Mouse (Mus musculus) cerebellum, adult 11 months (tissue): ENCODE results near the gene Ncln.
A peak's percentile ranks its signal among the peaks of the same experiment; 100 is the strongest.
"Not testable (repeated sequence)": the region's sequence is repeated elsewhere in the genome, so short reads cannot be mapped to it uniquely, and the experiment has no call there.

Source experiments
- DNase-seq: peaks from one replicate; pipeline ENCODE4 v3.0.0; 2022

Ncln gene

GRCm38 (mm10) chr10:81460471-81460870, 35.7 kb downstream of the Ncln start:
- no peak for DNase-seq

DNA sequence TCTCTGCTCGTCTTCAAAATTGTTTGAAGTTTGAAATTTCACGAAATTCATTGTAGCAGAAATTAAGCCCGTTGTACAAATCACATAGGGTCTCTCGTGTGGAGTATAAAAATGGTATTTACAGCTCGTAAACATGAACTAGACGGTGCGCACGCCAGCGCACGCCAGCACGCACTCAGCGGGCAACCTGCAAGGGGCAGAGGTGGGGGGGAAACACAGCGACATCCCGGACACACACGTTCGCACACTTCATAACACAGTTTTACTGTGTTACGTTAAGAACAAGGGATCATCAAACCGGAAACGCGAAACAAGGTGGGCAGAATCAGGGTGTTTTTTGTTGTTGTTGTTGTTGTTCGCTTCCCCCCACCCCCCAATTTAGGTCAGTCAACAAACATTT, 36.8 kb downstream of the Ncln start:
- DNase-seq = no peak

DNA sequence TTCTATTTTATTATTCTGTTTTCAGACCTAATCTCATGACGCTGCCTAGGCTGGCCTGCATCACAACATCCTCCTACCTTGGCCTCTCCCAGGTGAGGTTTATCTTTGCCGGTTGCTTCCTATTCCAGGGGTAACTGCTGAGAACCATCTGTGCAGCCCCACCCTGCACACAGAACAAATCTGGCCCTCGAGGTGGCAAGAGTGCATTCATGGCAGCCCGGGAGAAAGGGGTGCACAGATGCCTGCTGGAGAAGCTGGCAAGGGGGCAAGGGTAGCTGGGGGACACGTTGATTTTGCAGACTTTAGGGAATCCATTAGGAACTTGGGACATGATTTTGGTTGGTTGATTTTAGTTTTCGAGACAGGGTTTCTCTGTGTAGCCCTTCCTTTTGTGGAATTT, 37.9 kb downstream of the Ncln start:
- DNase-seq = no peak

DNA sequence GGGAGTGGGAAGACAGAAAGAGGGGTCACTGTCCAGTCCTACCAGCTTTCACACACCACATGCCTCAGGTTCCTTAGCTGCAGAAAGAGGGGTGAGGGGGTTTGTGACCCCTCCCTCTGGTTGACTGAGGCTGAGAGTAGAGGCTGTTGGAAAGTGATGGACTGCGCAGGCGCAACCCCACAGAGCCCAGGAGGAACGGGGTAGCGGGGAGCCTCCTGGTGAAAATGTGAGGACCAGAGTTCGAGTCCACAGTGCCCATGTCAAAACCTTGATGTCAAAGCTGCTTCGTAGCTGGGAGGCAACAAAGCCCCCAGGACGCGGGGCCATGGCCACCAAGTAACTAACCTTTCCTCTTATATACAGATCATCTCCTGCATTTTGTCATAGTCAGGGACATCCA, 38.6 kb downstream of the Ncln start:
- no peak for DNase-seq

DNA sequence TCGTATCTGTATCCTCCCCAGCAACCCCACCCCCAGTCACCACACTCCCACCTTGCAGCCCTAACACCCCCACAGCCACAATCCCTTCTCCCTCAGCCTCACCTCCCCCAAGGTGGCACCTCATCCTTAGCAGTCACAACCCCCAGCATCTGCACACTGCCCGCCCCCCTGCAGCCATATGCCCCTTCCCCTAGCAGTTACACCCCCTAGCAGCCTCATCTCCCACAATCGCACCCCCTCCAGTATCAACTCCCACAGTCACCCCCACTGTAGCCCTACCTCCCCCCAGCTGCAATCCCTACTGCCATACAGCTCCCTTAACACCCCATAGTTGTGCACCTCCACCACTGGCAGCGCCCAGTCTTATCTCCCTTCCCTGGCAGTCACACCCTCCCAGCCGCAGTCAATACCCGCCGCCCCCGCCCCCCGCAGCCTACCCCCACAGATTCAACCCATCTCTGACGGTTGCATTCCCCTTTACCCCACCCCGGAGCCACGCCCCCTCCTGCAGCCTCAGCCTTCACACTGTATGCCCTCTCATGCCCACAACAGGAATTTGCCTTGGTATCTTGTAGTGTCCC, 39.1 kb downstream of the Ncln start:
- no peak for DNase-seq

- DNase-seq = no peak
Measured at GRCm38 (mm10) chr10:81455181-81455895, 40.9 kb downstream of the Ncln start, which contains the start of gene Nfic. Gene Nfic, minus strand, starts transcription at chr10:81455635.

DNA sequence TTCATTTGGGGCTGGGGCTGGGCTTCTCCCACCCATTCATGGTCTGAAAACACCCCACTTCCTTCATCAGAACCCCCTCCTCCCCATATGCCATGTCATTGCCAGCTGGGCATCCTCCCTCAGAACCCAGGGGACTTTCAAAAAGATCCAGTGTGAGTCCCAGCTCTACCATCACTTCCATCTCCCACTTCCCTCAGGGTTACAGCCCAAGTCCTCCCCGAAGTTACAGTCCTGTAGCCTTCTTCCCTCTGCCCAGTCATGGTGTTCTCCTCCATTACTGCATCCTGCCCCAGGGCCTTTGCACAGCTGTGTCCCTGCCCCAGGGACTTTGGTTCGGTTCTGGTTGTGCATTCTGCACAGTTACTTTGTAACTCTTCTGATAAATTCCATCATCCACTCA, 42.1 kb downstream of the Ncln start:
- DNase-seq = no peak

GRCm38 (mm10) chr10:81452947-81453288, 43.3 kb downstream of the Ncln start:
- DNase-seq = no peak

DNA sequence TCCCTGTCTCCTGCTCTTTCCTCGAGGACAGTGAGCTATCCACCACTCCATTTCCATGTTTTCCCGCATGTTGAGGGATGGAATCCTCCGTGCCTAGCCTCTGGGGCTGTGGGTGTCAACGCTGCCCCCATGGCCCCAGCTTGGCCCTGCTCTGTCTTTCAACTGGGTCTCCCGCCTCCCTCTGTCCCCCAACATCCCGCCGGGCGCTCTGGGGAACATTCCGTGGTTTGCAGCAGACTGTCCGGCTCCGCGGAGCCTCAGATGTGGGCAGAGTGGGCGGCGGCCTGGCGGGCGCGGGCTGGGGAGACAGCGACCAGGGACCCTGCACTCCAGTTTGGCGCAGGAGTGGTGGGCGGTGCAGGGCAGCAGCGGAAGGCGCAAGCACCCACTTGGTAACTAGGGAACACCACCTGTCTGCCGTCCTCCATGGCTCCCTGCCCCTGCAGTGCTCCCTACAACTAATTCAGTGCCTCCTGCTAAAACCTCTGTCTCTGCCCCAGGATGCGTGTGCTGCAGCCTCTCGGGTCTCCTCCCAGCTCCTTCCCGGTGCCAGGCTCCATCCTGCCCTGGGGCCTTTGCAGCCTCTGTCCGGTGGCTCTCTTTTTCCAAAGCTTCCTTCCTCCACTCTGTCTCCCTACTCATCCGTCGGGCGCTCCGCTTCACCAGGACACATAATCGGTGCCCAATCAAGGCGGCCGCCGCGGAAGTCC, 43.8 kb downstream of the Ncln start:
- no peak for DNase-seq

GRCm38 (mm10) chr10:81451365-81451745, 44.8 kb downstream of the Ncln start:
- DNase-seq = no peak

DNA sequence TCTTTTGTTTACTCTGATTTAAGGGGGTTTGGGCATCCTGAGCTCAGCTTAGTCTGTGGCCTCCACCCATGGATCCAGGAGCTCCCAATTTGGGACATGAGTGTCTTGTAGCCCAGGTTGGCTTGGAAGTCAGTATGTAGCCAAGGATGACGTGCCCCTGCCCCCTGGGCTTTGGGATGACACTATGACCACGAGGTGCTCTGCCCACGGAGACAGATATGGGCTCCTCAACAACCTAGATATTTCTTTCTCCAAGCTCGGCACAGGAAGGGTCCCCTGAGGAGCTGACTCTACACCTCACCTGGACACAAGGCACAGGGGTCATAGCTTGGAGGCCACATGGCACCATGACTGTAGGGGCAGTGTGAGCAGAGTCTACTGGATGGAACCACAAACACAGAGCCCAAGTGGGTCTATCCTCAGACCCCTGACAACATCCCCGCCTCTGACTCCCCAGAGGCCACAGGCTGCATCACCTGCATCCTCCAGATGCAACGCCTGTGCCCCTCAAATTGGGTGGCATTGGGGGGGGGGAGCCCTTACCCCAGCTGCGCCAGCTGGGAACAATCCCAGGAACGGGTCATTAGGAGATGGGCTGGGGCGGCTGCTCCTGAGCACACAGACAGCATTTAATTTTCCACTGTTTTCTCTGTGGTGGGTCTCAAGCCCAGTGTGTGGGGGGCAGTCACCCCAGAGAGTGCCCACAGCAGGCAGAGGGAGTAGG, 45.4 kb downstream of the Ncln start:
- no peak for DNase-seq

GRCm38 (mm10) chr10:81450140-81450539, 46.1 kb downstream of the Ncln start:
- DNase-seq = peak; percentile 82

- DNase-seq = not testable (repeated sequence)
Measured at GRCm38 (mm10) chr10:81445516-81445915, 50.7 kb downstream of the Ncln start.

DNA sequence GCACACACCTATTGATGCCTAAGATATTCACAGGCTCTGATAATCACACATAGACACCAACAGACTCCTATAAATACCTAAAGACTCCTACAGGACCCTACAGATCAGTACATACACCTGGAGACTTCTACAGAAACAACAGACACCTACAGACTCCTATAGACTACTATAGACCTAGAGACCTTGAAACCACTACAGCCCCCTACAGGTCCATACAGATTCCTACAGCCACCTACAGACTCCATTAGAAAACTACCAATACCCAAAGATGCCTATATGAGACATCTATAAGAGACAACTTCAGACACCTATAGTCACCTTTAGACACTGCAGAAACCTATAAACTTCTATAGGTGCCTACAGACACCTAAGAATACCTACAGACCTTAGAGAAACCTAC, 55.2 kb downstream of the Ncln start:
- no peak for DNase-seq
